Mouse (Mus musculus): ENCODE results near the gene Rgs18.

Rgs18 gene

GRCm38 (mm10) chr1:144775331-144775730, at the start of gene Rgs18:
Rgs18 (minus strand) TSS chr1:144775435.
- in situ Hi-C loops (cut with MseI, MboI) = no loop called here

- in situ Hi-C loops (cut with MseI, MboI) = no loop called here
Observed at GRCm38 (mm10) chr1:144774394-144774793, 841 bp downstream of the Rgs18 start.

GRCm38 (mm10) chr1:144766218-144766617, 9.0 kb downstream of the Rgs18 start:
- in situ Hi-C loops (cut with MseI, MboI) = no loop called here

- in situ Hi-C loops (cut with MseI, MboI) = no loop called here
Observed at GRCm38 (mm10) chr1:144760792-144761191, 14.4 kb downstream of the Rgs18 start.

GRCm38 (mm10) chr1:144750763-144751162, 24.5 kb downstream of the Rgs18 start:
- in situ Hi-C loops (cut with MseI, MboI) = no loop called here

GRCm38 (mm10) chr1:144746182-144746581, 29.1 kb downstream of the Rgs18 start:
- in situ Hi-C loops (cut with MseI, MboI) = no loop called here

- in situ Hi-C loops (cut with MseI, MboI) = no loop called here
Observed at GRCm38 (mm10) chr1:144737739-144738138, 37.5 kb downstream of the Rgs18 start.

- in situ Hi-C loops (cut with MseI, MboI) = no loop called here
Observed at GRCm38 (mm10) chr1:144720736-144721135, 54.5 kb downstream of the Rgs18 start.

- in situ Hi-C loops (cut with MseI, MboI) = no loop called here
Observed at GRCm38 (mm10) chr1:144704373-144704772, 70.9 kb downstream of the Rgs18 start.
